Mouse (Mus musculus): Measurements from ENCODE around the gene Rita1.

Gene Rita1

DNA sequence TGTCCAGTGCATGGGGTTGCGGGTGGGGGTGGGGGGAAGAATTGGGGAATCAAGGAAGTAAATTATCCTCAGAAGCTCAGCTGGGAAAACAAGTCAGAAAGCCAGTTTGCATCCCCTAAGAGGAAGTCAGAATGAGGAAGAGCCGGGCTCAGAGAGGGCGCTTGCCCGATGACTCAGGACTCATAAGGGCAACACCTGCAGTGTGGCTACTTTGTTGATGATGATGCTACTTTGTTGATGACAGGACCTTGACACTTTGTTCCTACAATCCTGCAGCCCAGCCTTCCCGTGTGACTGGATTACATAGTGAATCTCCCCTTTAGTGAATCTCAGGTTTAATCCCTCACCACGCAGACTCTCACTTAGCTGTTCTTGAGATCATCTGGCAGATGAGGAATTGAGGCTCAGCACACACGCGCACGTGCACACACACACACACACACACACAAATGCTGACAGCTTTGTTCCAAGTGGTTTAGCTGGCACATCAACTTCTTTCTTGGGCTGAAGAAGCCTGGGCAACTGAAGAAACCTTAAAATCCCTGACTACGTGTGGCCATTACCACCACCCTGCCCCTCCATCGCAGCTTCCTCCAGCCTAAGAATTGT is 42.0 kb downstream of the Rita1 start:
- DNase-seq (ENCODE audit: low spot score in 2 of 2): no peak

DNA sequence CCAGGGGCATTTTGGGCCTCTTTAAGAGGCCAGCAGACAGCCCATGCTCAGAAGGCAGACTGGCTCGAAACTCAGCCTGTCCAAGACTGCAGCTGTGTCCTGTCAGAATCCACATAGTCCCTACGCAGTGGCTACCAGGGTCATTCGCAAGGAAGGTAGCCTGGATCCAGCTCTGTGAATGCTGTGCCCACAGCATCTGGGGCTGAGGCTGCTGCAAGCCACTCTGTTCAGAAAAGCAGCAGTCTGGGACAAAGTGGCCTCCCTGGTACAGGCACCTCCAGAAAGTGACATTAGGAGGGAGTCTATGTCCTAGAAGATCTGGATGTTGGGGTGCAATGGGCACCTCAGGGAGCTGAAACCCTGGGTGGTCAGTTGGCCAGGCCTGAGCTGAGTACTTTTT is 42.6 kb downstream of the Rita1 start:
- no peak for DNase-seq (ENCODE audit: low spot score in 2 of 2)

- DNase-seq (ENCODE audit: low spot score in 2 of 2): no peak
These were observed 43.4 kb downstream of the Rita1 start for GRCm38 (mm10) chr5:120568964-120569363.

DNA sequence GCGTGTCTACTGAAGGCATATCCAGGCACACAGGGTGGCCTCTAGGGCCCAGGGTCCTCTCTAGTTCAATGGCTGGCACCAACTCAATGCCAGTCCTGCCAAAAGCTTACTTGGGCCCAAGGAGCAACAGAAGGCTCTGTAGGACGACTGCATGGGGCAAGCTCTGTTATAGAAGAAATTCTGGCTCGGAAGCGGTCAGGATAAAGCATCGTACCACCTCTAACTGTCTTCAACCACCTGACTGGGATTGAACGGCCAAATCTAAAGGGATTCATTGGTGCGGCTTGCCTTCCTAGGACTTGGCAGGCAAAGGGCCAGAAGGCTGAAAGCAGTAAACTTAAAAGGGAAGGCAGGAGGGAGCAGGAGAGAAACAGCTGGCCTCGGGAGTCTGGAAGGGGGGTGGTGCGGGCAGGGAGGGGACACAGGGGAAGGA is 44.0 kb downstream of the Rita1 start:
- no peak for DNase-seq (ENCODE audit: low spot score in 2 of 2)

- DNase-seq (ENCODE audit: low spot score in 2 of 2): no peak
These were observed 44.6 kb downstream of the Rita1 start for GRCm38 (mm10) chr5:120567761-120568211.

DNA sequence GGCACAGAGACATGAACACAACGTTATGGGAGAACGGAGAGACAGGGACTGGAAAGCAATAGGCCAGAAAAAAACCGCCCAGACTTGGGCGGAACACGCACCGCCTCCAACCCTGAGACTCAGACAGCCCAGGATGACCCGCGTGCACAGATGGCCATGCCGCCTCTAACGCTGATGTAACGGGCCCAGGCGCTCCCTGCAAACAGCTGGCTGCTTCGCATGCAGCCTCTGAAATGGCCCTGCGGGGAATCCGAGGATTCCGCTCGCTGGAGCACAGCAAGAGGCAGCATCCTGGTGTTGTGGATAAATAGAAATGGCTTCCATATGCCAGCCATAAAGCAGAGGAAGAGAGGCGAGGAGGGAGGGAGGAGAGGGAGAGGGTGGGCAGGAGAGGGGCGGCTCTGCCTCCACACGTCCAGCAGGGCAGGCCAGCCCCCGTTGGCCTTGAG is 45.1 kb downstream of the Rita1 start:
- DNase-seq (ENCODE audit: low spot score in 2 of 2): no peak

GRCm38 (mm10) chr5:120566681-120567252 is 45.6 kb downstream of the Rita1 start:
- no peak for DNase-seq (ENCODE audit: low spot score in 2 of 2)

DNA sequence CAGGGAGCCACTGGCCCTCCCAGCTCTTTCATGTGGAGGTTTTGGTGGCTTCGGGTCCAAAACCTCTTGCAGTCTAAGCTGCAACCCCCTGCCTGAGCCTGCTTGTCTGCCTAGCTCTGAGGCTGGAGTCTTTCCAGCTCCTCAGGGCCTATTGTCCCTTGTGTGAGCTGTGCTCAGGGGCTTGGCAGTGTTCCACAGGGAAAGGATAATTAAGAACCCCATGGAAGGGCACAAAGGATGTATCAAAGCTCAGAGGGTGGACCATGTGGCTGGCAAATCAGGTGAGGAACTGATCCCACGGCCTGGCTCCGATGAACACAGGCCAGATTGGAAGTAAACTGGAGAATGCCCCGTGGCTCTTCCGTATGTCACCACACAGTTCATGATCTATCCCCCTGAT is 46.3 kb downstream of the Rita1 start:
- DNase-seq (ENCODE audit: low spot score in 2 of 2): no peak

- DNase-seq (ENCODE audit: low spot score in 2 of 2): no peak
These were observed 47.1 kb downstream of the Rita1 start for GRCm38 (mm10) chr5:120565171-120565905.

GRCm38 (mm10) chr5:120563914-120564311 is 48.5 kb downstream of the Rita1 start:
- no peak for DNase-seq (ENCODE audit: low spot score in 2 of 2)

GRCm38 (mm10) chr5:120562956-120563913 is 49.2 kb downstream of the Rita1 start:
- DNase-seq (ENCODE audit: low spot score in 2 of 2): no peak

GRCm38 (mm10) chr5:120560616-120561311 is 51.6 kb downstream of the Rita1 start:
- no peak for DNase-seq (ENCODE audit: low spot score in 2 of 2)

DNA sequence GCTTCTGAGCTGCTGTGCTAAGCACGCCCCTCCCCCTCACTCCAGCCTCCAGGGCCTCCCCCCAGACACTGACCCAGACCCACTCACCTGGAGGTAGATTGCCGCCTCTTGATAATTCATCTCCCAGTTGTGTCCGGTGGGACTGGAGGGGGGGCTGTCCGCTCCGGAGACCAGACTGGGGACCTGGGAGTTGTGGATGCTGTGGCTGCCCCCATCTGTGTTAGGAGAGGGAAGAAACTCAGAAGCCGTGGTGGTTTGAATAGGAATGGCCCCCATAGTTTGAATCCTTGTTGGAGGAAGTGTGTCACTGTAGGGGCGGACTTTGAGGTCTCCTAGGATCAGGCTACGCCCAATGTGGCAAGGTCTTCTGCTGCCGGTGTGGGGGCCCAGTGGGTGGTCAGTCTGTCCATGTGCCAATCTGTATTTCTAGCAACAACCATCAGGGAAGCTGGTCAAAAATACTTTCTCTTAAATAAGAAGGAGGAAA is 52.2 kb downstream of the Rita1 start:
- no peak for DNase-seq (ENCODE audit: low spot score in 2 of 2)

DNA sequence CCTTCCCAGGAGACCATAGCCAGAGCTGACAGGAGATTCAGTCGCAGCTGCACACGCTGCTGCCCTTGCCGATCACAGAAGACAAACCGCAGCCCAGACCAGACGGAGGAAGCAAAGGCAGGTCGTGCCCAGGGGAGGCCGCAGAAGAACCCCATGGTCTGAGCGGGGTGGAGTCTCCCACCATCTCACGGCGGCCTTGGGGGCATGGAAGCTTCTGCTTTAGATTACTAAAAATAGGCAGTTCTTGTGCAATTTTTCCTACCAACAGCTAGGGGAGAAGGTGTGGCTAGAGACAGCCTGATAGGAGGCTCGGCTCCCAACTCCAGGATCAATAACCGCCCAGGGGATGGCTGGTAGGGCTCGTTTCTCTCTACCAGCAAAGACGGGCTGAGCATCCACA is 53.6 kb downstream of the Rita1 start:
- DNase-seq (ENCODE audit: low spot score in 2 of 2): peak in 1 of 2 experiments; percentile 76

GRCm38 (mm10) chr5:120558041-120558440 is 54.3 kb downstream of the Rita1 start:
- DNase-seq (ENCODE audit: low spot score in 2 of 2): no peak

- DNase-seq (ENCODE audit: low spot score in 2 of 2): no peak
These were observed 56.5 kb downstream of the Rita1 start for GRCm38 (mm10) chr5:120555871-120556270.

DNA sequence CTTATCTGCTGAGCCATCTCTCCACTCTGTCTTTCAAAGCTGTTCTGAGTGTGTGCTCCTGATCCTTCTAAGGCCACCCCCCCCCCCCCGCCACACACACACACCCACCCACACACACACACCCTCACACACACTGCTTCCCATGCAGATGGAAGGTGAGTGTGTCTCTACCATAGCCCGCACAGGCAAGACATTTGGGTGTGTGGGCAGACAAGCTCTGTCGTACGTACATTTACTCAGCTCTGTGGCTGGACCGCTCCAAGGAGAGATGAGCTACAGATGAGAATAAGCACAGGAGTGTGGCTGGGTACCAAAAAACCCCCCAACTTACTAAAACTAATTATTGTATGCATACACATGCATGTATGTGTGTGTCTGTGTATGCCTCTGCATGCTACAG is 61.7 kb downstream of the Rita1 start:
- no peak for DNase-seq (ENCODE audit: low spot score in 2 of 2)

- DNase-seq (ENCODE audit: low spot score in 2 of 2): no peak
These were observed 62.3 kb downstream of the Rita1 start for GRCm38 (mm10) chr5:120550137-120550536.

- DNase-seq (ENCODE audit: low spot score in 2 of 2): no peak
These were observed 64.0 kb downstream of the Rita1 start for GRCm38 (mm10) chr5:120548236-120548850.
